Mouse (Mus musculus): ENCODE measurements at regions not wholly inside any gene's neighbourhood (a gene's known extent, or its start where the extent isn't known, plus 50 kb on each side); places are given as distances from the start of the nearest gene placed in this dataset.

GRCm38 (mm10) chr14:76188105-76188645, 77.5 kb downstream of the Nufip1 start:
- no peak for DNase-seq (ENCODE audit: low spot score in 2 of 2)

GRCm38 (mm10) chr14:76195324-76195723, 84.6 kb downstream of the Nufip1 start:
- DNase-seq (ENCODE audit: low spot score in 2 of 2) = peak in 1 of 2 experiments; percentile 6

GRCm38 (mm10) chr14:76197357-76197756, 86.7 kb downstream of the Nufip1 start:
- no peak for DNase-seq (ENCODE audit: low spot score in 2 of 2)

GRCm38 (mm10) chr14:76198406-76198805, 87.7 kb downstream of the Nufip1 start:
- DNase-seq (ENCODE audit: low spot score in 2 of 2) = no peak

- no peak for DNase-seq (ENCODE audit: low spot score in 2 of 2)
Observed at GRCm38 (mm10) chr14:76202595-76202994, 91.9 kb downstream of the Nufip1 start.

- no peak for DNase-seq (ENCODE audit: low spot score in 2 of 2)
Observed at GRCm38 (mm10) chr14:76203135-76203534, 92.4 kb downstream of the Nufip1 start.

- no peak for DNase-seq (ENCODE audit: low spot score in 2 of 2)
Observed at GRCm38 (mm10) chr14:76216446-76217177, 105.9 kb downstream of the Nufip1 start.

- no peak for DNase-seq (ENCODE audit: low spot score in 2 of 2)
Observed at GRCm38 (mm10) chr14:76217178-76217500, 106.4 kb downstream of the Nufip1 start.

- DNase-seq (ENCODE audit: low spot score in 2 of 2) = no peak
Observed at GRCm38 (mm10) chr14:76217571-76218256, 107.0 kb downstream of the Nufip1 start.

GRCm38 (mm10) chr14:76220952-76221351, 110.3 kb downstream of the Nufip1 start:
- DNase-seq (ENCODE audit: low spot score in 2 of 2) = no peak

GRCm38 (mm10) chr14:76221617-76222319, 111.1 kb downstream of the Nufip1 start:
- peak in 1 of 2 experiments; percentile 8 for DNase-seq (ENCODE audit: low spot score in 2 of 2)

GRCm38 (mm10) chr14:76222320-76222626, 111.6 kb downstream of the Nufip1 start:
- no peak for DNase-seq (ENCODE audit: low spot score in 2 of 2)

GRCm38 (mm10) chr14:76223036-76223650, 112.5 kb downstream of the Nufip1 start:
- no peak for DNase-seq (ENCODE audit: low spot score in 2 of 2)

GRCm38 (mm10) chr14:76223903-76224302, 113.2 kb downstream of the Nufip1 start:
- no peak for DNase-seq (ENCODE audit: low spot score in 2 of 2)

GRCm38 (mm10) chr14:76225532-76225931, 114.8 kb downstream of the Nufip1 start:
- no peak for DNase-seq (ENCODE audit: low spot score in 2 of 2)

GRCm38 (mm10) chr14:76226621-76227297, 116.1 kb downstream of the Nufip1 start:
- DNase-seq (ENCODE audit: low spot score in 2 of 2) = no peak

GRCm38 (mm10) chr14:76228968-76229555, 118.4 kb downstream of the Nufip1 start:
- DNase-seq (ENCODE audit: low spot score in 2 of 2) = no peak

GRCm38 (mm10) chr14:76239856-76240493, 129.3 kb downstream of the Nufip1 start:
- no peak for DNase-seq (ENCODE audit: low spot score in 2 of 2)

GRCm38 (mm10) chr14:76243581-76244337, 133.1 kb downstream of the Nufip1 start:
- DNase-seq (ENCODE audit: low spot score in 2 of 2) = no peak

Data from layer of hippocampus, adult 18-20 months (tissue).